Mouse (Mus musculus): ENCODE data around the gene Rab21. TPM values are rescaled to one million over a fixed set of nuclear protein-coding genes. Genes with fewer than 3 reads are reported as not detected.

Rab21 gene
- total RNA-seq, 2 experiments from 2014 or later: 49.5 to 102 TPM

Other genes with a start within 250 kb of the Rab21 start
- not detected in 2 replicates for gene Tph2, start 130.6 kb downstream of the Rab21 start, total RNA-seq (2015)
- not detected in 2 replicates for gene Tph2, start 130.6 kb downstream of the Rab21 start, total RNA-seq (2017)
- gene Tbc1d15, start 64.1 kb downstream of the Rab21 start, total RNA-seq (2015): 73.8 and 83.1 TPM in 2 replicates
- gene Tbc1d15, start 64.1 kb downstream of the Rab21 start, total RNA-seq (2017): 39.5 and 45.7 TPM in 2 replicates
- gene Tmem19, start 46.9 kb upstream of the Rab21 start, total RNA-seq (2015): 13.1 and 14.3 TPM in 2 replicates
- gene Tmem19, start 46.9 kb upstream of the Rab21 start, total RNA-seq (2017): 14.5 and 19.4 TPM in 2 replicates
- 8.8 and 14.2 TPM in 2 replicates for gene Thap2, start 68.8 kb upstream of the Rab21 start, total RNA-seq (2015)
- 9.9 and 13.1 TPM in 2 replicates for gene Thap2, start 68.8 kb upstream of the Rab21 start, total RNA-seq (2017)
- 34.4 and 51.9 TPM in 2 replicates for gene Zfc3h1, start 69.4 kb upstream of the Rab21 start, total RNA-seq (2015)
- gene Zfc3h1, start 69.4 kb upstream of the Rab21 start, total RNA-seq (2017): 23.2 and 32.0 TPM in 2 replicates

Measured in megakaryocyte progenitor cell, adult 5-6 weeks (primary cell).